Mouse (Mus musculus) E14TG2a.4 (cell line): ENCODE measurements around the gene Il1rl2.

Experiments used
- CTCF ChIP-seq: conservative IDR thresholded peaks from 2 replicates; pipeline ENCODE4 v1.5.1; 2014; ENCODE audit warnings: low read length
- NANOG ChIP-seq: IDR thresholded peaks from 2 replicates; pipeline ENCODE4 v1.6.1; 2014; ENCODE audit warnings: borderline replicate concordance, low read length, mixed read lengths

DNA sequence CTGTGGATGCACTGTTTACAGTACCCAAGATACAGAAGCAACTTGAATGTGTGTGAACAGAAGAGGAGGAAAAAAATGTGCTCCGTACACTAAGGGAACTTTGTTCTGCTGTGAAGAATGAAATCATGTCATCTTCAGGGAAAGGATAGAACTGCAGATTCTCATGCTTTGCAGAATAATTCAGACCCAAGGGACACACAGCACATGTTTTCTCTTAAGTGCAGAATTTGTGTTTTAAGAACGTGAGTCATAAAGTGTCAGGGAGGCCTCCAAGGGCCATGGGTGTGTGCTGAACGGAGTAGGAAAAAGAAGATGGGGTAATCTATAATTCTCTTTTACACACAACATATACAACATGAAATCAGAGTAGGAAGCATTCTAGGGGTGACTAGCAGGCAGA lies 48.5 kb downstream of the Il1rl2 start:
- TF ChIP-seq CTCF (no peak), NANOG (no peak)
